Mouse (Mus musculus) cerebellum, postnatal 25 days (tissue): ENCODE data around the gene Smc1b.

Source experiments
- DNase-seq, 2 experiments: peaks; one replicate each; pipeline ENCODE4 v3.0.0; 2021; ENCODE audit warnings: mixed read lengths in 2 of 2

Gene Smc1b

DNA sequence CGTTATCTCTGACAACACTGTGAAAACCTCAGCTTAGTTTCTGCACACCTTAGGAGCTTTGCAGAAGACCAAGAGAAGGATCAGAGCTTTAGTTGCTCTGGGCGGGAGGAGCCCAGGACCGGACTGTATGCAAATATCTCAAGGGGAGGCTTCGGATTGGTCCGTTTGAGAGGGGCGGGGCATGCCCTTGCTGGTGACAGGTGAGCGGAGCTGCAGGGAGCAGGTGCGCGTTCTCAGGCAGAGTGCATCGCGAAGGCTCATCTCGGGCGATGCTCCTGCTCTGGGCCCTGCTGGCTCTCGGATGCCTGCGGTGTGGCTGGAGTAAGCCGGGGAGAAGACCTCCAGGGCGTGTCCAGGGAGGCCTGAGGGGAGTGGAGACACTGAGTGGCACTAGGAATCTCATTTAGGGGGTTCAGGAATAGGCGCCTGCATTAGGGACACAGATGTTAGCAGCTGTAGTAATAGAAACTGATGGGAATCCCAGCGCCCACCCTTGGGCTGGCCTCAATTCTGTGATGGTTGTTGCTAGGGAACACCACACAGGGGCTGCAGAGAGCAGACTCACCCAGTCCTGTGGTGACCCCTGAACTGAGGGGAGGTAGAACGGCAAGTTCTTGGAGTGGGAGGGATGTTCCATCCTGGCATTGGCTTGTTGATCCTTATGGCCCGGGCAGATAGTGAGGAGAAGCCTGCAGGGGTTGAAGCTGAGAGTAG is 114.7 kb downstream of the Smc1b start, which contains the start of gene Upk3a:
Gene Upk3a (plus strand): TSS at position 191 of the 714 bp plus-strand sequence.
- peak; percentile 56 to 73 for DNase-seq

DNA sequence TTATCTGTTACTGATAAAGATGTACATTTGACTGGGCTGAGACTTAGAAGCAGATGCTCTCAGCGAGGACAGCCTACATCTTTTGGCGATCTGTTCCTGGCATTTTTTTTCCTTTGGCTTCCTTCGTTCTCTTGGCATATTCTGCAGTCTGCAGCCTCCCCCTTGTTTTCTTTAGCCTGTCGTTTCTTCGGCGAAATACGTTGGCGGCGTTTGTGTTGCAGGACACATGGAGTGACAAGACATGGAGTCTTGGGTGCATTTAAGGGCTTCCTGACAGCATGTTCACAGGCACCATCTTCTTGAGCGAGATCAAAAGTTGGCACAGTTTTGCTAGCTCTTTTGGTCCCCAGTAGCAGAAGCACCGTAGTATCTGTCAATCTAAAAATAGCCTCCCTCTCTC is 116.0 kb downstream of the Smc1b start:
- no peak for DNase-seq
